Mouse (Mus musculus) adrenal gland, adult 2 months (tissue): ENCODE measurements at regions not wholly inside any gene's neighbourhood (a gene's known extent, or its start where the extent isn't known, plus 50 kb on each side); places are given as distances from the start of the nearest gene placed in this dataset.

Experiments
- DNase-seq: peaks from one replicate; pipeline ENCODE4 v3.0.0; 2021

DNA sequence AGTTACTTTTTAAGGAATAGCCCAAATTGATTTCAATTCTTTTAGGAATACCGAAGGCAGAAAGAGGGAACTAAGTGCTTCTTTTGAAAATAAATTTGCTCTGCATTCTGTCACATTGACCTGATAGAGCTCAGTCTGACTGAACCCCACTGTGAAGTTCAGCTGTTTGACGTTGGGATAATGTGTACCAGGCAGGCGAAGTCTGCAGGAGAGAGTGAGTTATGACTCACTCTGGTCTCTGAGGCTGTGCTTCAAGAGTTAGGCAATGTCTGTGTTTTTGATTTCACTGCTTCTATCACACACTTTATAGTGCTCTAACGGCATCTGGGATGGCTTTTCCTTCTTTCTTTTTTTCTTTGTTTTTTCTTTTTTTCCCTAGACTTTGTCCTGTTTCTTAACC is 283.5 kb downstream of the Naf1 start:
- no peak for DNase-seq

DNA sequence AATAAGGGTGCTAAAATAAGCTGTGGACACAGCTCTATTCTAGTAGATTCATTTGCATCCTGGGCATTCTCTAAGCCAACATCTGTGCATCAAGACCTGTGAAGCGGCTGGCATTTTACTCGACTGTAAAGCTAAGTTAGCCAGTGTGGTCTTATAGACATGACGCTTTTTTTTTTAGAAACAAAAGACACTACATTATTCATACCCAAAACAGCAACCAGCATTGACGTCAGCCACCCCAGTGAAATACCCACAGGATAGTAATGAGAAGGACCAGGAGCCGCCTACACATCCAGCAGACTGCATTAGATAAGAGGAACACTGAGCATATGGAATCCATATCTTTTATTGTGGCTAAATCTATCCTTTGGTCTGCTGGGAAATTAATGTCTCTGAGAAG is 321.7 kb downstream of the Naf1 start:
- no peak for DNase-seq

DNA sequence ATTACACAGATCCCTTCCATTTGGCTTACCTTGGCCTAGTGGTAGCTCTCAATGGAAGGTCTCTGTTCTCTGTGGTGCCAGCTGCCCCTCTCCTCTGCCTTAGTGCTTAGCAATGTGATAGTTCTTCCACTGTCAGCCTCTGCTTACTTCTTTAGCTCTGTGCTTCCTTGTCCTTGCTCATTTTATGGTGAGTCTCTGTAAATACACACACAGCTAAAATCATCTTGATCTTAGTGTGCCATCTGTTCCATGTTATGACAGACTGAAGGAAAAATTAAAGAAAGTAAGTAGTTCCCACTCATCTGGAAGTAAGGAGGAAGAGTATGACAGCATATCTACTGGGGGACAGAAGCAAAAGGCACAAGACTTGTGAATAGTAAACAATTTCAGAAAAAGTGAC is 324.4 kb upstream of the Nat3 start:
- DNase-seq: no peak

DNA sequence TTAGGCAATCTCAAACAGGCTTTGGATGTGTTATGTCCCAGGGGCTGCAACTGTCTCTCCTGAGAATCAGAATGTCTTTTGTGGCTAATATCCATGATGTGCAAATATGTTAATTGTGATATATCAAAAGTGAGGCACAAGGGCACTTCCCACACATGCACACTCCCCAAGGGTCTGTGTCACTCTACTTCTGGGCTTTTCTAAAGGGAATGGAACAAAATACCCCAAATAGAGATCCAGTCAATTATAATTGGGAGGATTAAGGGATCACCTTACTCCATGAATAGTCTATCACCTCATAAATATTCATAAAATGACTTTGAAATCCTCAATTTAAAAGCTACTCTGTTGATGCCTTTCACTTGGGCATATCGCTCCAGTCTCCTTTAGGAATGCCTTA is 317.6 kb upstream of the Nat3 start:
- no peak for DNase-seq

DNA sequence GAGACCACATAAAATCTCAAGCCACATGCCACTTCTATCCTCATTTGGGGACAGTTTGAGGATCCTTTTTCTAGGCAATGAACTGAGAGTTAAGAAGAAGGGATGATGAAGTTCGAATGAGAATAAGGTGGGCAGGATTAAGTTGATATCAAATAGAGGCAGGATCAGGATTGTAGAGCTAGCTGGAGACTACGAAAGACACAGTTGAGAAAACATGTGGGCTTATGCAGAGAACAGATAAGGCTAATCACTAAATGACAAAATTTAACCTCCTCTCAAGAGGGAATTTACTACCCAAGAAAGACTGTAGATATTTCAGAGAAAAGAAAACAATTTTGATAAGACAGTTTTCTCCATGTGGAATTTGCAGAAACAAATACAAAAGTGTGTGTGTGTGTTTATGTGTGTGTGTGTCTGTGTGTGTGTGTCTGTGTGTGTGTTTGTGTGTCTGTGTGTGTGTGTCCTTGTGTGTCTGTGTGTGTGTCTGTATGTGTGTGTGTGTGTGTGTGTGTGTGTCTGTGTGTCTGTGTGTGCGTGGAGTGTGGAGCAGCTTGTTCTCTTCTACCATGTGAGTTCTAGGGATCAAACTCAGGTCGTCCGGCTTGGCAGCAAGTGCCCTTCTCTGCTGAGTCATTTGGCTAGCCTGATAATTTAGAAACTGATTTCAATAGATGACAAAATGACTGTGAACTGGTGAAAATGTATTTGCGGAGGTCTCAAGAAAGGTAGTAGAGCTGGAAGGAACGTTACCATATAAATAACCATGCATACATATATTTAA is 291.5 kb upstream of the Nat3 start:
- no peak for DNase-seq

DNA sequence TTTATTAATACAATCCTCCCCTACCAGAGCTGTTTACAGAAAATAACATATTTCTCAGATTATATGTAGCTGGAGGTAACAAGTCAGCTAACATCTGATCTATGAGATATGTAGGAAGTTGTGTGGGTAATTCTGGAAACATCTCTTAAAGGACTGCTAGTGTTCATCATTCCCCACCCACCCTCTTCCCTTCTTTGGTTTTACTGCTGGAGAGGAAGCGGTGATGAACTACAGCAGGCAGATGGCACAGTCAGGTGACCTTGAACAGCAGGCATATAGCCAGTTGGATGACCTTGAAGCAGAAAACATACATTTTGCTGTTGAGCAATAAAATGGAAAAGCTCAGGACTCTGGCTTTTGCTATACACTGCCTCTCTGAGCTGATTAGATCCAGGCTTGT is 284.7 kb upstream of the Nat3 start:
- no peak for DNase-seq

DNA sequence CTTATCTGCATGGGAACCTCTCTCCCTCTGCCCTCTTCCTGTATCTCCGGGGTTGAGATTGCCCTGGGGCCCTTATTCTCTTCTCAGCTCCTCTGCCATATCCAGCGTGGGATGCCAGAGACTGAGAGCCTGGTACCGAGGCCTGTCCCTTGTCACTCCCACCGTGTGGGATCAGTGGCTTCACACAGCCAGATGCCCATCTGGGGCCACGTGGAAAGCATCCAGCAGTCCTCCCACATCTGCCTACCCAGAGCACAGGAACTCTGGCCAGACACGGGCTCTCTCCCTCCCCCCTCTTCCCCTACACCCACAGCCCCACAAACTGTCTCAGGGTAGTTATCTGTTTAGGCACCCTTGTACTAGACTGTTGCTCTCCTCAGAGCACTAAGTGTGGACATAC is 244.9 kb upstream of the Nat3 start:
- no peak for DNase-seq

DNA sequence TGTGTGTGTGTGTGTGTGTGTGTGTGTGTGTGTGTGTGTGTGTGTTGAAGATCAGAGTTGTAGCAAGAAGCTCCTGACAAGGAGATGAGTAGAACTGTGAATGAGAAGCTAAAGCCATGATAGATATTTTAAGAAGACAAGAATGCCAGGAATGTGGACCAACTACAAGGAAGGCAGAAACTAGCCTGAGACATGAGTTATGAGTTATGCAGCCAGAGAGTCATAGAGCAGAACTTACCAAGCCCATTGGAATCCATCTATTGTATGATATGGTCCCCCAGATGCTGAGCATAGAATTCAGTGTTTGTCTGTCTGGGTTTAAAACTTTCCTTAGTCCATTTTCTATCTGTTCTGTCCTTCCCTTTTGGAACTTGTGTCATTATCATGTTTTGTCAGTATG is 244.2 kb upstream of the Nat3 start:
- no peak for DNase-seq

DNA sequence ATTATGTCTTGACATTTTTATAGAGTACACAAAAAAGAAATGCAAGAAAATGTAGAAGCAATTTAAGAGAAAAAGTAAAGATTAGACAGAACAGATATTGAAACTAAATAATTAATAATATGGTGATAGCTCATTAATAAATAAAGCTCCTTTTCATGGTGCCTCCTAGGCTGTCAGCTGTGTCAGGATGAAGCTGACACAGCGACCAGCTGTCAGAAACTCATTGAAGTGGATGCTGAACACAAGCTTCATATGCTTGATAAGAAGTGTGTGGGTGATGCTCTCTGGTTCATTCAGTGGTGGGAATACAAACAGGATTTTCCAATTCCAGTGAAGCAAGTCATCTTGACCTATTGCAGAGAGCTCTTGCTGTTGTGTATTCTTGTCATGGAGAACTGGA is 213.2 kb upstream of the Nat3 start:
- DNase-seq: no peak

DNA sequence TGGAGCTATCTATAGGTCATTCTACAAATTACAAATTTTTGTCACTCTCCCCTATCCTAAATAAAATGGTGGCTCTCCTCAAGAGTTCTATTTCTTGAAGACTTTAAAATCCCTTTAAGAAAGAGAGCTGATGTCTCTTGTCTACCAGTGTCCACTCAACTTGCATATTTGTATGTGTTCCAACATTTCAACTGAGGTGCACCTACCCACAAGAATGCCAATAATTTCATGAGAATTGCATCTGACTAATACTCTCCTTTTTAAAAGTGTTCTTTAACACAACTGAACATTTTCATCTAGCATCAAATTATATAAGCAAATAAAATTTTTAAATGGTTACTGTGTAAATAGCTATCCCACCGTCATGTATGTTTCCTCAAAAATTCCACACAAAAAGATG is 206.3 kb upstream of the Nat3 start:
- no peak for DNase-seq

DNA sequence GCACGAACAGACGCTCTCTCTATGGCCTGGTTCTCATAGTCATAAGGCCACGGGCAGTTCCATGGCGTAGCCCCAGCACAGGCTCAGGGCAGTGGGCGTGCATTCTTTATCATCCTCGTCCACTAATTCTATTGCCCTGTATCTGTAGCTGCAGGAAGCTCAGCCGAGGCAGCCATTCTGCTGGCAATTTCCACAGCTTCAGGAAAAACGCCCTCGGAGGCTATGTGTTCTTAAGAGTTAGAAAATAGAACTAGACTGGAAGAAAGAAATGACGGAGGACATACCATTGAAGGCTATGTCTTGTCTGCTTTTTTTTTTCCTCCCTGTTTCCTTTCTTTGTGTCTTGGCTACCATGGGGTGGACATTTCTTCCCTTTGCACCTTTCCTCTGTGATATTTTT is 205.0 kb upstream of the Nat3 start:
- no peak for DNase-seq

DNA sequence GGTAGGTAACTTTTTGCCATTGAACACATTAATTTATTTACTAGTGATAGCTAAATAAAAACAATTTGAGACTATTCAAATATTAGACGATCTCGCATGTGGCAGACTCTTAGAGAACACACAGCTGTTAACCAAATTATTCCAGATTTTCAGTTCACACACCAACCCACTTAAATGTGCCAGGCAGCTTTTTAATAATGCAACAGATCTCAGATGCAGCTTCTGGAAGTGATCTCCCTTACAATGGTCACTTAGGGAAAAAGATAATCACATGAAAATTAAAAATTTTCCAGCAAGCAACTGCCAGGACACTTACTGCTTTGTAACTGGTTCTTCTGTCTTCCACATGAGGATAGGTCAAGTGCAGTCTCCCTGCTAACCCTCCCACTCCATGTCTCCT is 203.1 kb upstream of the Nat3 start:
- no peak for DNase-seq

DNA sequence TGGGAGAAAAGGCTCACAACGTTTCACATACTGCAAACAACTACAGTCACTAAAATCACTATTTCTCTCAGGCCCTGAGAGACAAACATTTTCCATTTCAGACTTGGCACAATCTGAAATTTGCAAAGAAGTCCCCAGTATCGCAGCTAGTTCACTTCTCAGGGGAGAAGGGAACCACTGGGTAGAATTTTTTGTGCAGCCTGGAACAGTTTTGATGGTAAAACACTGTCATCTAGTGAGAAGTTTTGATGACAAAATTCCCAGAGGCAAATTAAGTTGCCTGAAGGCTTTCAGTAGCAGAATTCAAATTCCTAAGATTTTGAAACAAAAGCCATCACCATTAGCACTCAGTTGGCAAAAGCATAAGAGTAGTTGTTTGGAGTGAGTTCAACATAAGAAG is 195.2 kb upstream of the Nat3 start:
- DNase-seq: no peak

DNA sequence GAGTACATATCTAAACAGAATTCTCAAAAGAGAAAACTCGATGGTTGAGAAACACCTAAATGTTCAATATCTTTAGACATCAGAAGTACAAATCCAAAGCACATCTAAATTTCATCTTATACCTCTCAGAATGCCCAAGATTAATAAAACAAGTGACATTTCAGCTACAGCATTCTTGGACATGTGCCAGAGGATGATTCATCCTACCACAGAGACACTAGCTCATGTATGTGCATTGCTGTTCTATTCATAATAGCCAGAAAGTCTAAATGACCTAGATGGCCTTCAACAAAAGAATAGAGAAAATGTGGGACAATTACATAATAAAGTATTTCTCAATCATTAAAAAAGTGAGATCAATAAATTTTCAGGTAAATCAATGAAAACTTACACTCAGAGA is 146.6 kb upstream of the Nat3 start:
- peak; percentile 6 for DNase-seq

DNA sequence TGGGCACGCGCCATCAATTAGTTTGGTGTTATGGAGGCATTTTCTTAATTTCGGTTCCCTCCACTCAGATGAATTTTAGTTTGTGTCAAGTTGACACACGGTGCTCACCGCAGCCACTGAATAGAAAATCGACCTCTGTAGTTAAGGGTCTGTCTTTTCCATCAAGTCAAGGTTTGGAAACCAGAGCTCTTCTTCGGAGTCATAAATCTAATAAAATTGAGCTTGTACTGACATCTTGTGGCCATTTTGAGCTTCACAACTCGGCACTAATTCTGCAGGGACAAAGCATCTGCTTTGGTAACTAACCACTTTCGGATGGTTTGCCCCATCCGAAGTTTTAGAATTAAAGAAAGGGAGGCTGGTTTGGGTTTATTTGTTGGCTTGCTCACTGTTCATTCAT is 117.7 kb upstream of the Nat3 start:
- no peak for DNase-seq

DNA sequence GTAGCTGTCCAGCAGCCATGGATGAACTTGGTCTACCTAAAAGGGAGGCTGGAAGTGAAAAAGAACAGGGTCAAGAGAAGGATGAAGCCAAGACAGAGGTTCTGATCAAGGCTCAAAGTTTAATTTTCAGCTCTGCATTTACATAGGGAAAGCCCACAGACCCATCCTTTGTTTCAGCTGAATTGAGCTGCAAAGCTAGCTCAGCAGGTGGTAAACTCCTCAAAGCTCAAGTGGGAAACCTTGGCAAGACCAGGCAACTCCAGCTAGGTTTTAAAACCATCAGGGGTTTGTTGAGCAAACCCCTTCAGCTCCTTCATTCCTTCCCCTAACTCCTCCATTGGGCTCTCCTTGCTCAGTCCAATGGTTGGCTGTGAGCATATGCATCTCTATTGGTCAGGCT is 108.8 kb upstream of the Nat3 start:
- no peak for DNase-seq

DNA sequence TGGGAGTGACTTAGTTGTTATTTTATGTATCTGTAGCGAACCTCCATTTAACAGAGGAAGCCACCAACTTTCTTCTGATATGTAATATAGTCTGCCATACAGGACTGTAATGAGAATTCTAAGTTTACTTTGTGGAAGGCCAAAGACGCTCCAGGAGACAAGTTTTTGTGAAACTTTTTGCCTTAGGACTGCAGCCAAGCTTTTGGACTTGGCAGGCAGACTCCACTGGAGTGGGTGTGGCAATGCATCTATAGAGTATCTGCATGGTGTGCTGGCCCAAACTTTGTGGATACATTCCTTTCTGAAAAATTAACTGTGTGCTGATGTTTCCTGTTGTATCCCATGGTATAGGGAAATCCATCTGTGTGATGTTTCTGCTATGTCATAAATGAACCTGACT is 101.1 kb upstream of the Nat3 start:
- no peak for DNase-seq
